Mouse (Mus musculus) layer of hippocampus, adult 11-12 months (tissue): ENCODE measurements at regions not wholly inside any gene's neighbourhood (a gene's known extent, or its start where the extent isn't known, plus 50 kb on each side); places are given as distances from the start of the nearest gene placed in this dataset.

Source experiments
- DNase-seq: peaks from one replicate; pipeline ENCODE4 v3.0.0; 2022; ENCODE audit warnings: low spot score

- DNase-seq, result no peak
These were observed 81.0 kb upstream of the Sertad2 start for GRCm38 (mm10) chr11:20462076-20462475.

GRCm38 (mm10) chr11:20463173-20463681 lies 79.8 kb upstream of the Sertad2 start:
- DNase-seq, result no peak

GRCm38 (mm10) chr11:20464564-20464963 lies 78.5 kb upstream of the Sertad2 start:
- DNase-seq, result no peak

DNA sequence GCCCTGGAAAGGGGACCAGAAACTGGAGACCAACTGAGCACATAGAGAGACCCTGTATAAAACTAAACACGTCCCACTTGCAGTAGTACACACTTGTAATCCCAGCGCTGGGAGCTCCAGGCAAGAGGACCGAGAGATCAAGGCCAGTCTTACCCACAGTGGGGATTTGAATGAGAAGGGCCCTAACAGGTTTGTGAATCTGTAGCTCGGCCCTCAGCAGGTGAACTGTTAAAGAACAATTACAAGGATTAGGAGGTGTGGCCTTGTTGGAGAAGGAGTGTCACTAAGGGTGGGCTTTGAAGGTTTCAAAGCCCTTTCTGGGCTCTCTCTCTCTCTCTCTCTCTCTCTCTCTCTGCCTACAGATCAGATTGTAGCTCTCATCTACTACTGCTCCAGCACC lies 76.5 kb upstream of the Sertad2 start:
- DNase-seq, result no peak

- no peak for DNase-seq
These were observed 74.6 kb upstream of the Sertad2 start for GRCm38 (mm10) chr11:20468319-20469018.

GRCm38 (mm10) chr11:20469368-20469767 lies 73.7 kb upstream of the Sertad2 start:
- DNase-seq, result no peak

- no peak for DNase-seq
These were observed 72.7 kb upstream of the Sertad2 start for GRCm38 (mm10) chr11:20470396-20470795.

- DNase-seq, result no peak
These were observed 70.7 kb upstream of the Sertad2 start for GRCm38 (mm10) chr11:20472336-20472735.

- no peak for DNase-seq
These were observed 67.4 kb upstream of the Sertad2 start for GRCm38 (mm10) chr11:20475629-20476028.

- no peak for DNase-seq
These were observed 66.6 kb upstream of the Sertad2 start for GRCm38 (mm10) chr11:20476494-20476893.

DNA sequence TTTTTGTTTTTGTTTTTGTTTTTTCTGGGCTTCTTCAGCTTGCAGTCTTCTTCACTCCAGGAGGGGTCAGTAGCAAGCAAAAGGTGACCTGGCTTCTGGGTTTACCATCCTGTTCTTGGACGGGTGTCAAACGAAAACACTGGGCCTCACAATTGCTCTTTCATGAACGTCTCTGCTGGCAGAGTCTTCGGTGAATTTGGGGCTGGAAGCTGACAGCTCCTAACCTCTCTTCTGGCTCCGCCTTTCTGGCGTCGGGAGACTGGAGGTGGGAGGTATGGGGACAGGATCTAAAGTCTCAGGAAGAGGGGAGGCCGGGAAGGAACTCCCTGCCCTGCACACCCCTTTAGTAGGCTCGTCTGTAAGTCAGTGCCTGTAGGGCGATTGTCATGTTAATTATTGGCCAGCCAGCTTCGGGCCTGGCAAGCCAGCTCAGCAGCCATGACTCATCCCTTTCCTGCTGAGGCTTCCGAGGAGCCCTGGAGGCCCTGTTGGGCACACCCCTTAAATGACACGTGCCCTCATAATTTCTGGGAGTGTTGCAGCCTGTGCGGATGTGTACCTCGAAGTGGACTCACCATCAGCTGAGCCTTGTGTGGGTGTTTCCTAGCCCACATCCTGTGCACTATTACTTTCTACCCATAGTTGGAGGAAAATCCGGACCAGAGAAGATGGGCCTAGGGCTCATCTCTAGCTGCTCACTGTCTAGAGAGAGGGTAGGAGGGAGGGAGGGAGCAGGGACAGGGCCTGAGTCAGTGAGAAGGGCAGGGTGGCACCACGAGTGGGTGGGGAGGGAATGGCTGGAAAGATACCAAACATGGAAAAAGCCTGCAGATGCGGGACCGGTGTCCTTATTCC lies 65.6 kb upstream of the Sertad2 start:
- peak; percentile 53 for DNase-seq

GRCm38 (mm10) chr11:20480632-20481031 lies 62.4 kb upstream of the Sertad2 start:
- no peak for DNase-seq

GRCm38 (mm10) chr11:20485371-20485770 lies 57.7 kb upstream of the Sertad2 start:
- DNase-seq, result no peak
